Mouse (Mus musculus) embryonic fibroblast, embryonic 13.5 days (primary cell): ENCODE data around the gene Evpl.

ENCODE experiments used
- CTCF ChIP-seq: IDR thresholded peaks from 2 replicates; pipeline ENCODE4 v1.5.1; 2011; ENCODE audit warnings: mild to moderate bottlenecking, control low read depth, low read length, moderate library complexity, borderline replicate concordance; ENCODE audit not compliant: insufficient read depth
- POLR2A ChIP-seq: IDR thresholded peaks from 2 replicates; pipeline ENCODE4 v1.6.1; 2011; ENCODE audit warnings: low read depth, mild to moderate bottlenecking, control low read depth, low read length, moderate library complexity

DNA sequence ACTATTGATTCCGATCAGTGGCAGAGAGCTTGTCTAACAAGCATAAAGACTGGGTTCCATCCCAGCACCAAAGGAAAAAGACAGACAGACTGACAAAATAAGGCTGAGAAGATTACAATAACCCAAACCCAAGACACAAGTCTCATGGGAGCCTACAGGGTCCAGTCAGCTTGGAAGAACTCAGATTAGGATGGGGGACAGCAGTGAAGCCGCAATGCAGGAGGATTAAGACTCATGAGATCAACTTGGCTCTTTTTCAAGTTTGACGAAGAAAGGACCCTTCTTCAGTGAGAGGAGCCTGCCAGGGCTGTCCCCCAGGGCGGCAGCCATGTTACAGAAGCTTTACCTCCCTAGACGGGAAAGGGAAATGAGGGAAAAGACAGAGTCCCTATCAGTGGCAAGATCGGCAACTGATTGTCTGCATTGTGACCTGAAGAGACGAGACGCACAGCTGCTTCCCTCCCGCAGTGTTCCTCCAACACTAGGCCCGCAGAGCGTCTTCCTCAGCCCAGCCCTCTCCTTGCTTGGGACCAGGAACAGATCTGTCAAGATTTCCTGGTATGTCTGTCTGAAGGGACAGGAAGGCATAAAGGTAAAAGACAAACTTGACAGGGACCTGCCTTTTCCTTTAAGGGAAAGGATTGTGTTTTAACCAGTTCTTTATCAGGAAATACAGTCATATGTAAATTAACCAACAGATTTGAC, 50.5 kb downstream of the Evpl start:
- TF ChIP-seq CTCF (no peak), POLR2A (no peak)
